Mouse (Mus musculus) liver, embryonic 15.5 days (tissue): Measurements from ENCODE around the gene Clec2g. TPM values are rescaled to one million over a fixed set of nuclear protein-coding genes. Genes with fewer than 3 reads are reported as not detected.
"Not testable (repeated sequence)": the region's sequence is repeated elsewhere in the genome, so short reads cannot be mapped to it uniquely, and the experiment has no call there.

Source experiments
- ATAC-seq: fragments of 200-750 bp; cut with Nextera tagmentation; 2 replicates; pipeline ENCODE4 v1.8.0; 2017; ENCODE audit warnings: moderate number of reproducible peaks, mild to moderate bottlenecking, moderate library complexity; ENCODE audit not compliant: insufficient read depth
- H3K27ac ChIP-seq: fragments of 300-500 bp; sonication (generic); replicated peaks from 2 replicates; pipeline ENCODE4 v1.5.1; 2015; ENCODE audit warnings: mild to moderate bottlenecking, inconsistent platforms
- H3K27me3 ChIP-seq: fragments of 300-500 bp; sonication (generic); 2 replicates; pipeline ENCODE4 v1.6.1; 2015; ENCODE audit warnings: mild to moderate bottlenecking, inconsistent platforms
- H3K36me3 ChIP-seq: fragments of 300-500 bp; sonication (generic); replicated peaks from 2 replicates; pipeline ENCODE4 v1.6.1; 2015; ENCODE audit warnings: moderate library complexity, mild to moderate bottlenecking, inconsistent platforms
- H3K4me1 ChIP-seq: fragments of 300-500 bp; sonication (generic); replicated peaks from 2 replicates; pipeline ENCODE4 v1.6.1; 2015; ENCODE audit warnings: inconsistent platforms
- H3K4me2 ChIP-seq: fragments of 300-500 bp; sonication (generic); 2 replicates; pipeline ENCODE4 v1.6.1; 2015; ENCODE audit warnings: moderate library complexity, mild to moderate bottlenecking, inconsistent platforms
- H3K4me3 ChIP-seq: fragments of 300-500 bp; sonication (generic); replicated peaks from 2 replicates; pipeline ENCODE4 v1.5.1; 2015; ENCODE audit warnings: mild to moderate bottlenecking, inconsistent platforms
- H3K9ac ChIP-seq: fragments of 300-500 bp; sonication (generic); 2 replicates; pipeline ENCODE4 v1.6.1; 2015; ENCODE audit warnings: moderate library complexity, mild to moderate bottlenecking, inconsistent platforms
- H3K9me3 ChIP-seq: fragments of 300-500 bp; sonication (generic); replicated peaks from 2 replicates; pipeline ENCODE4 v1.6.1; 2016; ENCODE audit warnings: inconsistent platforms
- WGBS: fragments of 180-500 bp; shearing (Covaris S2); methylation state at CpG from one replicate; pipeline ENCODE4 v1.1.7; 2015; ENCODE audit warnings: mixed read lengths; ENCODE audit not compliant: insufficient replicate concordance; 5-methylcytosine and 5-hydroxymethylcytosine counted together
- polyA plus RNA-seq: library from polyadenylated mRNA; unstranded; fragments of >200 nt; fragmentation: Nextera tagmentation; extraction: Ambion mirVana; gene quantifications from 2 replicates; pipeline ENCODE4 v1.2.1, GENCODE M21; 2015

Gene Clec2g
- polyA plus RNA-seq, 1 experiment from 2014 or later = not detected

DNA sequence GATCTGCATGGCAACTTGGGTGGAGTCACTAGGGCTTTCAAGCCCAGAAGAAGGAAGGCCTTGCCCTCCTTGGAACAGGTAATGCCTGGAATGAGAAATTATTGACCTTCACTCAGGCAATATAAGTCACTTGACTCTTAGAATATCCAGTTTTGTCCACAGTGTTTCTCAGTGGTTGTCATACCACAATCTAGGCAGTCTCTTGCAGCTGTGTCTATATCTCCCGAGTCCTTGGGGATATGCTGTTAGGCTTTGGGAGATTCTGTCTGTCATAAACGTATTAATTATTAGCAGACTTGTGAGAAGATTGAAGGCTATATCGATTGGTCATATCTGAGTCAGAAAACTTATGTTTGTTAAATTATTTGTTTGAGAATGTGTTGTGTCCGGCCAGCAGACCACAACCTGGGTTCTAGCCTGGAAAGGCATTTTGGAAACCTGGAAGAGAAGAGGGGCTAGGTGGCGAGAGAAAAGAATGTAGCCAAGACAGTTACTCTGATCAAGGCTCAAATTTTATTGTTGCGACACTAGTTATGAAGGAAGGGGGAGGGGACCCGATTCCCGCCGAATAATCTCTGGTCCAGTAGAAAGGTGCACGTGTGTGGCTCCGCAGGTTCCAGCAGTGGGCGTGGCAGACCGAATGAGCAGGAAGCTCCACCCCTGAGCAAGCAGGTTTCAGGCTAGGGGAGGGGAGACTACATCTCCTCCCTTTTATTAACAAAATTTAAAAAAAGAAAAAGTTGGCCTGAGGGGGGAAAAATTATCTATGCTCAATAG is 1.9 kb downstream of the Clec2g start:
- not testable (repeated sequence) for H3K36me3 ChIP-seq, H3K4me2 ChIP-seq, H3K4me3 ChIP-seq, H3K9me3 ChIP-seq, H3K9ac ChIP-seq, ATAC-seq, H3K4me1 ChIP-seq, H3K27me3 ChIP-seq, H3K27ac ChIP-seq
- WGBS = 62% methylated on average over 5 of the region's 13 CpGs

GRCm38 (mm10) chr6:128941646-128942421 is 7.7 kb downstream of the Clec2g start:
- ATAC-seq = no peak
- Histone ChIP-seq H3K4me3 (no peak overlapping the region), H3K4me2 (no peak overlapping the region), H3K9me3 (no peaks in the 10 kb centered on the region), H3K4me1 (no peaks in the 10 kb centered on the region), H3K27ac (no peak overlapping the region), H3K36me3 (no peaks in the 10 kb centered on the region), H3K9ac (no peak overlapping the region), H3K27me3 (no peaks in the 10 kb centered on the region)
- 71% methylated on average over 5 of the region's 5 CpGs for WGBS

DNA sequence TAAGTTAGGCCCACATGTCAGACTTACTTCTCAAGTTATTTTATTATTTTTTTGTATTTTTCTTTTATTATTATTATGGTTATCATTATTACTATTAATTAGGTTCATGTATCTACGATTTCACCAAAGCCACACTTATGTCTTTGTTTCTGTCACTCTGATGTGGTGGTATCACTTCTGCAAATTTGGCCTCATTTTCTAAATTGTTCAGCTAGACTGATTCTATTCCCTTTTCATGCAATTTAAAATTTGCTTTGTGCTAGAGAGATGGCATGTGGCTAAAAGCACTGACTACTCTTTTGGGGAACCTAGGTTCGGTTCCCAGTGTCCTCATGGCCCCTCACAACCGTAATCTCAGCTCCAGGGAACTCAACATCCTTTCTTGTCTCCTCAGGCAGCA is 11.4 kb downstream of the Clec2g start:
- H3K27ac ChIP-seq = no peak overlapping the region
- no peak overlapping the region for H3K9ac ChIP-seq
- WGBS = 47% methylated on average over 3 of the region's 3 CpGs
- ATAC-seq = no peak
- no peak overlapping the region for H3K4me3 ChIP-seq
- no peaks in the 10 kb centered on the region for H3K9me3 ChIP-seq
- H3K4me1 ChIP-seq = no peaks in the 10 kb centered on the region
- H3K4me2 ChIP-seq = no peak overlapping the region
- no peaks in the 10 kb centered on the region for H3K27me3 ChIP-seq
- no peaks in the 10 kb centered on the region for H3K36me3 ChIP-seq

GRCm38 (mm10) chr6:128961110-128961509 is 26.9 kb downstream of the Clec2g start:
- no peak overlapping the region for H3K9ac ChIP-seq
- no peaks in the 10 kb centered on the region for H3K9me3 ChIP-seq
- H3K4me1 ChIP-seq = no peaks in the 10 kb centered on the region
- 58% methylated on average over 1 of the region's 1 CpGs for WGBS
- H3K27ac ChIP-seq = no peak overlapping the region
- no peaks in the 10 kb centered on the region for H3K27me3 ChIP-seq
- no peak for ATAC-seq
- H3K36me3 ChIP-seq = no peaks in the 10 kb centered on the region
- H3K4me2 ChIP-seq = no peak overlapping the region
- no peak overlapping the region for H3K4me3 ChIP-seq

GRCm38 (mm10) chr6:128962108-128962507 is 27.9 kb downstream of the Clec2g start:
- not testable (repeated sequence) for H3K4me2 ChIP-seq, H3K9me3 ChIP-seq, ATAC-seq, H3K27ac ChIP-seq, H3K27me3 ChIP-seq, H3K4me3 ChIP-seq, H3K9ac ChIP-seq, H3K4me1 ChIP-seq, H3K36me3 ChIP-seq
- WGBS = 43% methylated on average over 2 of the region's 2 CpGs

DNA sequence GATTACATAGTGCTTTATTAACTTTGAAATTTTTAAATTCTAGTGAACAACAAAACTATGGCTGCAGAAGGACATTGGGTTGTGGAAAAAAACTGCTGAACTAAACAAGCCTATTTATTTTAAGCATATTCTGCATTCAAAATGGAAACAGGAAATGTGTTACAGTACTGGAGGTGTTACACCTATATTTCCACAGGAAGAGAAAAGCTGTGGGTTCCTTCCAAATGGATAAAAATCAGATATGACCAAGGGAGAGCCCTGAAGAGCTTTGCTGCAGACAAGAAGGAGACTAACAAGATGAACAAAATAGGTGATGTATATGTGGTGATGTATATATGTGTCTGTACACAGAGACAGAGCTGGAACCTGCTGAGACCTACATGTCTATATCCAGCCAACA is 30.3 kb downstream of the Clec2g start:
- Histone ChIP-seq H3K27ac (no peak overlapping the region), H3K4me3 (no peak overlapping the region), H3K36me3 (no peaks in the 10 kb centered on the region), H3K4me2 (no peak overlapping the region), H3K9me3 (no peaks in the 10 kb centered on the region), H3K27me3 (no peaks in the 10 kb centered on the region), H3K4me1 (no peaks in the 10 kb centered on the region), H3K9ac (no peak overlapping the region)
- no peak for ATAC-seq

GRCm38 (mm10) chr6:128968463-128968862 is 34.3 kb downstream of the Clec2g start:
- Histone ChIP-seq H3K27ac (no peak overlapping the region), H3K9me3 (no peaks in the 10 kb centered on the region), H3K27me3 (no peaks in the 10 kb centered on the region), H3K4me2 (no peak overlapping the region), H3K4me3 (no peak overlapping the region), H3K9ac (no peak overlapping the region), H3K36me3 (no peaks in the 10 kb centered on the region), H3K4me1 (no peaks in the 10 kb centered on the region)
- no peak for ATAC-seq

DNA sequence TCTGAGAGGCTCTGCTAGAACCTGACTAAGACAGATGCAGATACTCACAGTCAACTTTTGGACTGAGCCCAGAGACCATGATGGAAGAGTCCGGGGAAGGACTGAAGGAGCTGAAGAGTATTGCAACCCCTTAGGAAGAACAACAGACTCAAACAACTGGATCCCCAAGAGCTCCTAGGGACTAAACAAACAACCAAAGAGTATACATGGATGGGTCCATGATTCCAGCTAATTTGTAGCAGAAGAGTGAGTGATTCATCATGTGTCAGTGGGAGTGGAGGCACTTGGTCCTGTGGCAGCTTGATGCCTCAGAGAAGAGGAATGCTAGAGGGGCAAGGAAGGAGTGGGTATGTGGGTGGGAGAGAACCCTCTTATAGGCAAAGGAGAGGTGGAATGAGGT is 35.6 kb downstream of the Clec2g start:
- no peaks in the 10 kb centered on the region for H3K4me1 ChIP-seq
- H3K27me3 ChIP-seq = no peaks in the 10 kb centered on the region
- no peaks in the 10 kb centered on the region for H3K36me3 ChIP-seq
- ATAC-seq = no peak
- no peak overlapping the region for H3K9ac ChIP-seq
- H3K27ac ChIP-seq = no peak overlapping the region
- WGBS = 63% methylated on average over 1 of the region's 1 CpGs
- no peak overlapping the region for H3K4me2 ChIP-seq
- no peak overlapping the region for H3K4me3 ChIP-seq
- H3K9me3 ChIP-seq = no peaks in the 10 kb centered on the region

DNA sequence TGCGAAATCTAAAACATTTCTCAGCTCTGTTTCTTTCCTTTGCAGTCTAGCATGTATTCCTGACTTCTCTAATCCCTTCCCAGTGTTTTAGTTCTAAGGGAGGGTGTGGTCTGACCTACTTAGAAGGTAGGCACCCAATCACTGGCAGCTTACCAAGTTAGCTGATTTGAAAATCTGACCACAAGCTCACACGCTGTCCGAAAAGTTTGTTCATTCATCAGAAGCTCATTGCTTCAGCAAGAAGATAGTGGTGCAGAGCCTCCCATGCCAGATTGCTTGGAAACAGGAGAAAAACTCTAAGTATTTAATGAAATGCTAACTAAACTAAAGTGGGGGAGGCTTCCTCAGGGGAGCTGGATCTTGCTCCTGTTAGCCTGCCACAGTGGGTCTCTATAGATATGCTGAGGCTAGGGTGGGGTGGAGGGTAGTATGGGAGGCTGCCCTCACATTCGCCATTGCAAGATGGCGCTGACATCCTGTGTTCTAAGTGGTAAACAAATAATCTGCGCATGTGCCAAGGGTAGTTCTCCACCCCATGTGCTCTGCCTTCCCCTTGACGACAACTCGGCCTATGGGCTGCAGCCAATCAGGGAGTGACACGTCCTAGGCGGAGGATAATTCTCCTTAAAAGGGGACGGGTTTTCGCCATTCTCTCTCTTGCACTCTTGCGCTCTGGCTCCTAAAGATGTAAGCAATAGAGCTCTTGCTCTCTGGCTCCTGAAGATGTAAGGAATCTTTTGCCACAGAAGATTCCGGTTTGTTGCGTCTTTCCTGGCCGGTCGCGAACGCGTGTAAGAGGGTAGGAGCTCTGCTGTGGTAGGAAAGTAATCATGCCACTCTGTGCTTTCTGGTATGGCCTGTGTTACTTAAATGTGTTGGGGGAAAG is 36.6 kb downstream of the Clec2g start:
- H3K27me3 ChIP-seq, ATAC-seq, H3K4me2 ChIP-seq, H3K4me1 ChIP-seq, H3K27ac ChIP-seq, H3K9me3 ChIP-seq, H3K9ac ChIP-seq, H3K36me3 ChIP-seq, H3K4me3 ChIP-seq: not testable (repeated sequence)
- 80% methylated on average over 20 of the region's 20 CpGs for WGBS

DNA sequence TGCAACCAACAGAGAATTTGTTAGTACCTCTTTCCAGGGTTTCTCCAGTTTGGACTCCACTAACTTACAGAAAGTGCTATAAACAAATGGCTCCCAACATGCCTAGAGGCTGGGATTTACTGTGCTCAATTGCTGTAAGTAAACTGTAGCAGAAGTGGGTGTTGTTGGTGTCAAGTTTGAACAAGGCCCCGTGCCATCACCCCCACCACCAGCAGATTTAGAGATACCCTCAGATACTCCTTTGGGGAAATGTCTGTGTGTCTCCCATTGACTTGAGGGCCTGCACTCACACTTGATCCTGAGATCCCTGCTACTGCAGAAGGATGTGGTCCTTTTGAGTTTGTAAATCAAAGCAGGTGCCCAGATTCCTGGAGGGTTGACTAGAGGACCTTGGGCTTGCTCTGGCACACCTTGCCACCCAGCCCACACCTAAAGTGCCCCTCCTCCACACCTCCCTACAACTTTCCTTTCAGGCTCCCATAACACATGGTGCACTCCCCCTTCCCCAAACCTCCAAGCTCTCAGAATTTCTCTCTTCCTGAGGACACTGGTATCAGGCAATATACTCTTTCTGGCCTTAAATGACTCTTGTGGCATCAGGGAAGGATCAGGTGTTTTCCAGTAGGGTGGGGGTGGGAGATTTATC is 37.3 kb downstream of the Clec2g start:
- no peaks in the 10 kb centered on the region for H3K4me1 ChIP-seq
- 57% methylated on average over 1 of the region's 1 CpGs for WGBS
- H3K9ac ChIP-seq = no peak overlapping the region
- ATAC-seq = no peak
- H3K4me3 ChIP-seq = no peak overlapping the region
- no peak overlapping the region for H3K27ac ChIP-seq
- no peak overlapping the region for H3K4me2 ChIP-seq
- H3K9me3 ChIP-seq = no peaks in the 10 kb centered on the region
- H3K36me3 ChIP-seq = no peaks in the 10 kb centered on the region
- H3K27me3 ChIP-seq = no peaks in the 10 kb centered on the region

DNA sequence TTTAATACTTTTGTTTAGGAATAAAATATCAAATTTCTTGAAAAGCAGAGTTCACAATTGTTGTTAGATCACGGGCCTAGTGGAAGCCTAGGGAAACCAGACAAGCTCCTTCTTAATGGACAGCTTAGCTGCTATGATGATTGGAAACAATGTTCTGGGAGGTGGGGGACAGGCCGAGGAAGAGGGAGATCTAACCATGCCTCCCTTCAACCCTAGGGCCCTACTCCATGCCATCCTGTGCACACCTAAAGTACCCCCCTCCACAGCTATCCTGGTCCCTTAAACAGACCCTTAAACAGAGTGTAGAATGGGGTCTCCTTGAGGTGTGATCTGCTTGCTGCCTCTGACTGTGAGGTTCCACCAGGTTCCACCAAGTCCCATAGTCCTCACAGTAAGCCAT is 38.0 kb downstream of the Clec2g start:
- H3K4me3 ChIP-seq = no peak overlapping the region
- H3K27ac ChIP-seq = no peak overlapping the region
- no peaks in the 10 kb centered on the region for H3K36me3 ChIP-seq
- H3K9me3 ChIP-seq = no peaks in the 10 kb centered on the region
- H3K9ac ChIP-seq = no peak overlapping the region
- ATAC-seq = no peak
- no peaks in the 10 kb centered on the region for H3K27me3 ChIP-seq
- no peak overlapping the region for H3K4me2 ChIP-seq
- H3K4me1 ChIP-seq = no peaks in the 10 kb centered on the region
- 50% methylated on average over 2 of the region's 2 CpGs for WGBS
